Mouse (Mus musculus) heart, embryonic 11.5 days (tissue): ENCODE data around the gene Padi3. TPM values are rescaled to one million over a fixed set of nuclear protein-coding genes. Genes with fewer than 3 reads are reported as not detected.
A peak's percentile ranks its signal among the peaks of the same experiment; 100 is the strongest.

Experiments used
- ATAC-seq: fragments of 200-750 bp; cut with Nextera tagmentation; replicated peaks from 2 replicates; pipeline ENCODE4 v1.8.0; 2017; ENCODE audit warnings: moderate library complexity; ENCODE audit not compliant: insufficient number of reproducible peaks, low FRiP score, low TSS enrichment
- H3K27ac ChIP-seq: fragments of 300-500 bp; sonication (generic); 2 replicates; pipeline ENCODE4 v1.5.1; 2014; ENCODE audit warnings: mild to moderate bottlenecking, low read depth, low read length
- H3K27me3 ChIP-seq: fragments of 300-500 bp; sonication (generic); 2 replicates; pipeline ENCODE4 v1.6.1; 2014; ENCODE audit warnings: mild to moderate bottlenecking, low read length, mixed read lengths; ENCODE audit not compliant: control insufficient read depth, insufficient read depth
- H3K36me3 ChIP-seq: fragments of 300-500 bp; sonication (generic); 2 replicates; pipeline ENCODE4 v1.6.1; 2014; ENCODE audit warnings: mild to moderate bottlenecking, low read length, moderate library complexity, mixed read lengths; ENCODE audit not compliant: control insufficient read depth, insufficient read depth
- H3K4me1 ChIP-seq: fragments of 300-500 bp; sonication (generic); 2 replicates; pipeline ENCODE4 v1.6.1; 2014; ENCODE audit warnings: low read length; ENCODE audit not compliant: control insufficient read depth, insufficient read depth
- H3K4me2 ChIP-seq: fragments of 300-500 bp; sonication (generic); 2 replicates; pipeline ENCODE4 v1.6.1; 2014; ENCODE audit warnings: mild to moderate bottlenecking, moderate library complexity
- H3K4me3 ChIP-seq: fragments of 300-500 bp; sonication (generic); 2 replicates; pipeline ENCODE4 v1.5.1; 2014; ENCODE audit warnings: low read depth, low read length
- H3K9ac ChIP-seq: fragments of 300-500 bp; sonication (generic); 2 replicates; pipeline ENCODE4 v1.6.1; 2014; ENCODE audit warnings: mild to moderate bottlenecking, low read depth, low read length, moderate library complexity
- H3K9me3 ChIP-seq: fragments of 300-500 bp; sonication (generic); replicated peaks from 2 replicates; pipeline ENCODE4 v1.6.1; 2016; ENCODE audit warnings: low read length; ENCODE audit not compliant: control insufficient read depth
- WGBS: fragments of 180-500 bp; shearing (Covaris S2); extraction: QIAGEN DNeasy Blood & Tissue Kit; methylation state at CpG from one replicate; pipeline ENCODE4 v1.1.7; 2014; ENCODE audit not compliant: insufficient replicate concordance; 5-methylcytosine and 5-hydroxymethylcytosine counted together
- polyA plus RNA-seq: library from polyadenylated mRNA; unstranded; fragments of >200 nt; fragmentation: Nextera tagmentation; extraction: Ambion mirVana; gene quantifications from 2 replicates; pipeline ENCODE4 v1.2.1, GENCODE M21; 2014

Gene Padi3
- polyA plus RNA-seq, 1 experiment from 2014 or later = 0.39 TPM

DNA sequence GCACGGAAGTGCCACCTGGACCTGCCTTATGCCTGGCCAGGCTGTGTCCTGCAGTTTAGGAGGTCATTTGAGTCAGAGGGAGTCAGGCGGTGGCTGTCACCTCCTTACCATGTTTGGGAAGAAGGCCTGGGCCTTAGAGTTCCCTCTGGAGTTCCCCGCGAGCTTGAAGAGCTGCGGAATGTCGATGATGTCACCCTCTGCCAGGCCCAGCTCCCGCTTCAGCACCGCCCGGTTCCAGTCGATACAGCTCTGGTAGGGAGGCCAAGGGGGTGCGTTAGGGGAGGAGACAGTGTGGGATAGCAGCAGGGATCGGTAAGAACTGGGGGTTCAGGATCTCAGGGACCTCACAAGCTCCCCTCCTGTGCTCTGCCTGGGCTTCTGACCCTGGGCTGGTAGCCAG is 62.5 kb downstream of the Padi3 start:
- Histone ChIP-seq H3K4me1 (peaks cover 30% of the 10 kb centered on the region), H3K36me3 (no peaks in the 10 kb centered on the region), H3K9me3 (no peaks in the 10 kb centered on the region), H3K9ac (peak overlapping the region; percentile 70), H3K4me2 (peak overlapping the region; percentile 50), H3K27me3 (0 out of 2 replicates have a peak, but pooled peaks cover 3% of the 10 kb centered on the region), H3K27ac (peak overlapping the region; percentile 89), H3K4me3 (no peak overlapping the region)
- peak; percentile 25; the same call in 1 of the 2 replicates for ATAC-seq
- 6% methylated on average over 12 of the region's 12 CpGs for WGBS

DNA sequence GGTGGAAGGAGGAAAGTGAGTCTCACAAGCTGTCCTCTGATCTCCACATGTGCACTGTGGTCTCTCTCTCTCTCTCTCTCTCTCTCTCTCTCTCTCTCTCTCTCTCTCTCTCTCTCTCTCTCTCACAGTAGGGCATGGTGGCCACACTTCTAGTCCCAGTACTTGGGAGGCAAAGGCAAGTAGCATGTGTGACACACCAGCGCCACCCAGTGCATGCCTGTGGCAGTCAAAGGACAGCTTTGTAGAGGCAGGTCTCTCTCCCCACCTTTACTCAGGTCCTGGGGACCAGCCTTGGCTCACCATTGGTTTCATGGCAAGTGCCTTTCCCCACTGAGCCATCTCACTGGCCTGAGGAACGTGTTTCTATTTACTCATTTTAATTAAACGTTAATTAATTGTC is 65.8 kb downstream of the Padi3 start:
- no peak overlapping the region for H3K9ac ChIP-seq
- peaks cover 21% of the 10 kb centered on the region for H3K4me1 ChIP-seq
- H3K4me3 ChIP-seq = no peak overlapping the region
- H3K4me2 ChIP-seq = no peak overlapping the region
- H3K36me3 ChIP-seq = no peaks in the 10 kb centered on the region
- 21% methylated on average over 3 of the region's 3 CpGs for WGBS
- no peaks in the 10 kb centered on the region for H3K9me3 ChIP-seq
- ATAC-seq = no peak
- H3K27ac ChIP-seq = no peak overlapping the region
- 0 out of 2 replicates have a peak, but pooled peaks cover 3% of the 10 kb centered on the region for H3K27me3 ChIP-seq

DNA sequence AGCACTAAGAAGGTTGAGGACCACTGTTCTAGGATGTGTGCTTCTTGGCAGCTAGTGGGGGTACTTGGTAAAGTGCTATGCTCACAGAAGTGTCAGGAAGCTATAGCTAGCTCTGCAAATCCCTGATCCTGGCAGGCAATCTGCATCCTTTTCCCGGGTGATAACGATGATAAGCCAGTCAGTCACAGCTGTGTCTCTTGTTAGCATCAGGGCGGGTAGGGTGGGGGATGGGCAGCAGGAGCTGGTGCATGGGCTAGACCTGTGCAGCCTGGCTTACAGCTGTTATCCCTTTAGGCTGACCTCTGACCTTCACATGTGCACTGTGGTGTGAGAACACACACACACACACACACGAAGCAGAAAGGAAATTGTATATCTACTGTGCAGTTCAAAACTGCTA is 67.4 kb downstream of the Padi3 start:
- Histone ChIP-seq H3K9ac (no peak overlapping the region), H3K9me3 (no peaks in the 10 kb centered on the region), H3K4me3 (no peak overlapping the region), H3K4me1 (peaks cover 13% of the 10 kb centered on the region), H3K36me3 (no peaks in the 10 kb centered on the region), H3K4me2 (no peak overlapping the region), H3K27me3 (0 out of 2 replicates have a peak, but pooled peaks cover 3% of the 10 kb centered on the region), H3K27ac (no peak overlapping the region)
- ATAC-seq = no peak
- WGBS = 18% methylated on average over 4 of the region's 4 CpGs

DNA sequence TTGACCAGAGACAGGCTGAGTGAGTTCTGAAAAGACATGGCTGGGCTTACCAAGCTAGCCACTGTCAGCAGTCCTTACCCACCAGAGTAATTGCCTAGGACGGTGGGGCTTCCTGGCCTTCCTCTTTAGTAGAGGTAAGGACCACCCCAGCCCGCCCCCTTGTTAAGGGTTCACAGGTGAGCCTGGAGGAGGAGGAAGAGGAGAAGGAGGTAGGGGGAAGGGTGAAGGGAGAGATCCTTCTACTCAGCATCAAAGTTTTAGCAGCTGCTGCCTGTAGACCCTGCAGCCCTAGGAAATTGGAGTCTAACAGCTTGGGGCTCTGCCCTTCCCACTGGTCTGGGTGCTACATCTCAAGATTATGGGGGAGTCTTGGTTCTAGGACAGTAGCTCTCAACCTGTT is 67.9 kb downstream of the Padi3 start, which contains the start of gene Padi6:
TSS of gene Padi6 (minus strand) at position 101 of the 400 bp plus-strand sequence.
- no peak for ATAC-seq
- Histone ChIP-seq H3K36me3 (no peaks in the 10 kb centered on the region), H3K9ac (no peak within 1 kb of the TSS), H3K4me2 (no peak within 1 kb of the TSS), H3K4me3 (no peak within 1 kb of the TSS), H3K4me1 (peaks cover 9% of the 10 kb centered on the region), H3K9me3 (no peaks in the 10 kb centered on the region), H3K27ac (no peak within 1 kb of the TSS), H3K27me3 (0 out of 2 replicates have a peak, but pooled peaks cover 3% of the 10 kb centered on the region)
- 78% methylated on average over 2 of the region's 2 CpGs for WGBS

DNA sequence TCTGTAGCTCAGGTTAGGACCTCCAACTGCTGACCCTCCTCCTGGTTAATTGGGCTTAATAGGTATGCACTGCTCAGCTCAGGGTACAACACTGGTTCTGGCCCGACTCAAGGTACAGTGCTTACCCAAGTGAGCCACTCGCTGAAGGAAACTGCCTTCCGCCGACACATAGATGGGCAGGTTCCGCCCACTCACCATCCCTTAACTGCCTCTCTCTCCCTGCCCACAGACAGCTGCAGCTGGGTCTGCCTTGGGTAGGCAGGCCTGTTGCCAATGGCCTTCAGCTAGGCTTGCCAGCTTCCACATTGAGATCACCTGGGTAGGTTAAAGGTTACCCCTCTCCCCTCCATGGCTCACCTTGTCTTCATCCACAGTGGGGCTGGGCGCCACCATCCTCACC is 69.0 kb downstream of the Padi3 start:
- 83% methylated on average over 6 of the region's 6 CpGs for WGBS
- ATAC-seq = no peak
- H3K9ac ChIP-seq = no peak overlapping the region
- no peak overlapping the region for H3K27ac ChIP-seq
- no peaks in the 10 kb centered on the region for H3K9me3 ChIP-seq
- H3K36me3 ChIP-seq = no peaks in the 10 kb centered on the region
- no peak overlapping the region for H3K4me2 ChIP-seq
- 0 out of 2 replicates have a peak, but pooled peaks cover 3% of the 10 kb centered on the region for H3K27me3 ChIP-seq
- peaks cover 5% of the 10 kb centered on the region; the same call in 1 of the 2 replicates for H3K4me1 ChIP-seq
- no peak overlapping the region for H3K4me3 ChIP-seq

DNA sequence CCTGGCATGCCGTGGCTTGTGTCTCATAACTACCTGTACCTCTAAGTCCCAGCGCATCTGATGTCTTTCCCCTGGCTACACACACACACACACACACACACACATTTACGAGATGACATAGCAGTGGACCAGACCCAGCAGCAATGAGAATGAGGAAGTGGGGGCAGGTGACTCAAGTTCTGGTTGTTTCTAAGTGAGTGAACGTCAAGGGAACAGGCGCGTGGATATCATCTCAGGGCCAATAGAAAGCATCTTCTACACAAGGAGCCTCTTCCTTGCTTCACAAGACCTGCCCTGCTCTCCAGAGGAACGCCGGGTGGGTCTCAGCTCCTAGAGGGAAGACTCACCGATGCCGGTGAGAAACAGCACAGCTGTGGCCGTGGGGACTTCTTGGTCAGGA is 69.8 kb downstream of the Padi3 start:
- no peaks in the 10 kb centered on the region for H3K9me3 ChIP-seq
- no peak overlapping the region for H3K4me3 ChIP-seq
- no peaks in the 10 kb centered on the region for H3K36me3 ChIP-seq
- 0 out of 2 replicates have a peak, but pooled peaks cover 3% of the 10 kb centered on the region for H3K27me3 ChIP-seq
- peaks cover 5% of the 10 kb centered on the region; the same call in 1 of the 2 replicates for H3K4me1 ChIP-seq
- no peak overlapping the region for H3K27ac ChIP-seq
- H3K9ac ChIP-seq = no peak overlapping the region
- H3K4me2 ChIP-seq = no peak overlapping the region
- WGBS = 80% methylated on average over 11 of the region's 11 CpGs
- ATAC-seq = no peak

Other genes with a start within 250 kb of the Padi3 start
- gene Arhgef10l, start 144.6 kb downstream of the Padi3 start, polyA plus RNA-seq = 9.7 and 12.9 TPM in 2 replicates
- gene Rcc2, start 110.1 kb downstream of the Padi3 start, polyA plus RNA-seq = 23.3 and 24.6 TPM in 2 replicates
- not detected in 2 replicates for gene Padi6, start 68.0 kb downstream of the Padi3 start, polyA plus RNA-seq
- gene Padi4, start 36.4 kb downstream of the Padi3 start, polyA plus RNA-seq = 1.9 and 2.4 TPM in 2 replicates
- 0.19 and 0.24 TPM in 2 replicates for gene Padi1, start 35.1 kb upstream of the Padi3 start, polyA plus RNA-seq
- 3.8 and 5.9 TPM in 2 replicates for gene Padi2, start 95.7 kb upstream of the Padi3 start, polyA plus RNA-seq
- 760 and 778 TPM in 2 replicates for gene Sdhb, start 150.6 kb upstream of the Padi3 start, polyA plus RNA-seq
- gene Atp13a2, start 176.2 kb upstream of the Padi3 start, polyA plus RNA-seq = 18.2 and 18.9 TPM in 2 replicates
- gene Mfap2, start 199.8 kb upstream of the Padi3 start, polyA plus RNA-seq = 246 and 248 TPM in 2 replicates
- gene Crocc, start 249.9 kb upstream of the Padi3 start, polyA plus RNA-seq = 4.5 and 4.7 TPM in 2 replicates